Mouse (Mus musculus): ENCODE measurements around the gene Prickle4. TPM values are rescaled to one million over a fixed set of nuclear protein-coding genes. Genes with fewer than 3 reads are reported as not detected.

The Prickle4 gene
- polyA plus RNA-seq (2014; fragmentation: Illumina TruSeq; extraction: RNeasy Lipid Tissue Mini Kit (QIAGEN cat#74804); ENCODE audit: low read depth, low replicate concordance): 2.8 TPM

GRCm38 (mm10) chr17:47694503-47695336 lies at the start of gene Prickle4:
Gene Prickle4, minus strand, starts transcription at chr17:47694736.

GRCm38 (mm10) chr17:47736856-47737255 lies 42.3 kb upstream of the Prickle4 start, which contains the start of gene Tfeb:
Gene Tfeb, plus strand, starts transcription at chr17:47737030.

GRCm38 (mm10) chr17:47726566-47726965 lies 32.0 kb upstream of the Prickle4 start, which contains the start of gene Pgc:
Gene Pgc, plus strand, starts transcription at chr17:47726842.

GRCm38 (mm10) chr17:47694442-47694502 lies 264 bp downstream of the Prickle4 start, which contains the start of gene Gm21981:
Gene Gm21981, minus strand, starts transcription at chr17:47694455.

GRCm38 (mm10) chr17:47688608-47689575 lies 5.6 kb downstream of the Prickle4 start, which contains the start of gene Frs3:
Gene Frs3, plus strand, starts transcription at chr17:47689030.

GRCm38 (mm10) chr17:47688344-47688607 lies 6.3 kb downstream of the Prickle4 start, which contains the start of gene Tomm6:
Gene Tomm6, minus strand, starts transcription at chr17:47688386.

Other genes starting within 250 kb of the Prickle4 start
- gene Taf8, start 192.4 kb downstream of the Prickle4 start, polyA plus RNA-seq (2014; fragmentation: Illumina TruSeq; extraction: RNeasy Lipid Tissue Mini Kit (QIAGEN cat#74804); ENCODE audit: low read depth, low replicate concordance): 13.7 TPM
- 62.7 TPM for gene Ccnd3, start 189.7 kb downstream of the Prickle4 start, polyA plus RNA-seq (2014; fragmentation: Illumina TruSeq; extraction: RNeasy Lipid Tissue Mini Kit (QIAGEN cat#74804); ENCODE audit: low read depth, low replicate concordance)
- 16.3 TPM for gene Bysl, start 83.2 kb downstream of the Prickle4 start, polyA plus RNA-seq (2014; fragmentation: Illumina TruSeq; extraction: RNeasy Lipid Tissue Mini Kit (QIAGEN cat#74804); ENCODE audit: low read depth, low replicate concordance)
- 19.7 TPM for gene Med20, start 83.2 kb downstream of the Prickle4 start, polyA plus RNA-seq (2014; fragmentation: Illumina TruSeq; extraction: RNeasy Lipid Tissue Mini Kit (QIAGEN cat#74804); ENCODE audit: low read depth, low replicate concordance)
- gene Gm20517, start 83.1 kb downstream of the Prickle4 start, polyA plus RNA-seq (2014; fragmentation: Illumina TruSeq; extraction: RNeasy Lipid Tissue Mini Kit (QIAGEN cat#74804); ENCODE audit: low read depth, low replicate concordance): 2.2 TPM
- gene Usp49, start 64.0 kb downstream of the Prickle4 start, polyA plus RNA-seq (2014; fragmentation: Illumina TruSeq; extraction: RNeasy Lipid Tissue Mini Kit (QIAGEN cat#74804); ENCODE audit: low read depth, low replicate concordance): 2.6 TPM
- gene Tomm6, start 6.3 kb downstream of the Prickle4 start, polyA plus RNA-seq (2014; fragmentation: Illumina TruSeq; extraction: RNeasy Lipid Tissue Mini Kit (QIAGEN cat#74804); ENCODE audit: low read depth, low replicate concordance): 89.7 TPM
- 6.2 TPM for gene Frs3, start 5.7 kb downstream of the Prickle4 start, polyA plus RNA-seq (2014; fragmentation: Illumina TruSeq; extraction: RNeasy Lipid Tissue Mini Kit (QIAGEN cat#74804); ENCODE audit: low read depth, low replicate concordance)
- 0.63 TPM for gene Gm21981, start 281 bp downstream of the Prickle4 start, polyA plus RNA-seq (2014; fragmentation: Illumina TruSeq; extraction: RNeasy Lipid Tissue Mini Kit (QIAGEN cat#74804); ENCODE audit: low read depth, low replicate concordance)
- not detected for gene Pgc, start 32.1 kb upstream of the Prickle4 start, polyA plus RNA-seq (2014; fragmentation: Illumina TruSeq; extraction: RNeasy Lipid Tissue Mini Kit (QIAGEN cat#74804); ENCODE audit: low read depth, low replicate concordance)
- 29.8 TPM for gene Tfeb, start 42.3 kb upstream of the Prickle4 start, polyA plus RNA-seq (2014; fragmentation: Illumina TruSeq; extraction: RNeasy Lipid Tissue Mini Kit (QIAGEN cat#74804); ENCODE audit: low read depth, low replicate concordance)
- gene Mdfi, start 140.0 kb upstream of the Prickle4 start, polyA plus RNA-seq (2014; fragmentation: Illumina TruSeq; extraction: RNeasy Lipid Tissue Mini Kit (QIAGEN cat#74804); ENCODE audit: low read depth, low replicate concordance): 4.4 TPM
- gene Foxp4, start 229.9 kb upstream of the Prickle4 start, polyA plus RNA-seq (2014; fragmentation: Illumina TruSeq; extraction: RNeasy Lipid Tissue Mini Kit (QIAGEN cat#74804); ENCODE audit: low read depth, low replicate concordance): 8.5 TPM

All from heart, adult 10 weeks (tissue).